Mouse (Mus musculus): ENCODE data around the gene Uncx. TPM values are rescaled to one million over a fixed set of nuclear protein-coding genes. Genes with fewer than 3 reads are reported as not detected.

Uncx gene
- polyA plus RNA-seq, 1 experiment from 2014 or later = 4.7 TPM

DNA sequence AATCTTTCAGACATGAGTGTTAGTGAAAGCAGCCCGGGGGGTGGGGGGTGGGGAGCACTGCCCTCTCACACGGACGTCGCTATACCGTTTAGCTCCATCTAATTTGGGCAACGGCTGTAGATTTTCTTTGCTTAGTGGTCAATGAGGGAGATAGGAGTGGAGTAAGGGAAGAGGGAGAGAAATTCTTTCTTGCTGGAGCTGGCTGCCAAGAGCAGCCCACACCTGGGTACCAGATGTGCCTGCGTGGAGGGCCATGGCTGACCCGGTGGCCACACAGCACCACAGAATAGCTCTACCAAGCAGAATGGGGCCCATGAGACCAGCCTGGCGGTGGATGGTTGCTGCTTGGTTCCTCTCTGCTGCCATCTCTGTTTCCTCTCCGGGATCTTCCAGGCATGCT is 21.3 kb upstream of the Uncx start:
- H3K27ac ChIP-seq (replicated peaks) = peak overlapping the region; percentile 55; the same call in 1 of the 2 replicates
- peak; percentile 68 for DNase-seq (ENCODE audit: low spot score)

DNA sequence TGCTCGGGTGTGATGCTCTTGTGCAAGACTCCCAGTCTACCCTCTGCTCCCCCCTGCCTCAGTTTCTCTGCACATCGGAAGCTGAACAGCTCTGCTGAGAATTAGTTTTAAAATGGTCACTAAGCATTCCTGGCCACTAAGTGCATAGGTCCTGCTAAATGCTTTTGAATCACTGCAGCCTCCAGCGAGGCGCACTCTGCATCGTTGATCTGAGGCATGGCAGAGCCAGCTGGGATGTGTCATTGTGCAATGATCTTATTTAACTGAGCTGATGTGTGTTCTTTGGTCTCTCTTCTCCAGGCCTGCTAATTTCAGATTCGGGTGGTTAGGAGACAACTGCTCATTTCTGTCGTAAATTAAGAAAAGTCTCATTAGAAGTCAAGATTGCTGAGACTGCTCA is 14.4 kb upstream of the Uncx start:
- no peak overlapping the region for H3K4me3 ChIP-seq
- WGBS = 74% methylated on average over 7 of the region's 7 CpGs
- DNase-seq (ENCODE audit: low spot score) = no peak
- H3K36me3 ChIP-seq (replicated peaks) = no peaks in the 10 kb centered on the region
- no peaks in the 10 kb centered on the region for H3K4me1 ChIP-seq
- no peak overlapping the region for H3K27ac ChIP-seq (replicated peaks)
- H3K27me3 ChIP-seq (replicated peaks; ENCODE audit: low read depth, poor library complexity, severe bottlenecking) = peaks cover 81% of the 10 kb centered on the region
- H3K9me3 ChIP-seq = no peaks in the 10 kb centered on the region

More for the DNA sequence above, 21.3 kb upstream of the Uncx start:
- Histone ChIP-seq H3K9me3 (no peaks in the 10 kb centered on the region), H3K4me1 (peaks cover 12% of the 10 kb centered on the region; the same call in 1 of the 2 replicates), H3K4me3 (no peak overlapping the region), H3K36me3 (replicated peaks) (no peaks in the 10 kb centered on the region), H3K27me3 (replicated peaks; ENCODE audit: low read depth, poor library complexity, severe bottlenecking) (peaks cover 33% of the 10 kb centered on the region)
- WGBS = 61% methylated on average over 10 of the region's 10 CpGs

DNA sequence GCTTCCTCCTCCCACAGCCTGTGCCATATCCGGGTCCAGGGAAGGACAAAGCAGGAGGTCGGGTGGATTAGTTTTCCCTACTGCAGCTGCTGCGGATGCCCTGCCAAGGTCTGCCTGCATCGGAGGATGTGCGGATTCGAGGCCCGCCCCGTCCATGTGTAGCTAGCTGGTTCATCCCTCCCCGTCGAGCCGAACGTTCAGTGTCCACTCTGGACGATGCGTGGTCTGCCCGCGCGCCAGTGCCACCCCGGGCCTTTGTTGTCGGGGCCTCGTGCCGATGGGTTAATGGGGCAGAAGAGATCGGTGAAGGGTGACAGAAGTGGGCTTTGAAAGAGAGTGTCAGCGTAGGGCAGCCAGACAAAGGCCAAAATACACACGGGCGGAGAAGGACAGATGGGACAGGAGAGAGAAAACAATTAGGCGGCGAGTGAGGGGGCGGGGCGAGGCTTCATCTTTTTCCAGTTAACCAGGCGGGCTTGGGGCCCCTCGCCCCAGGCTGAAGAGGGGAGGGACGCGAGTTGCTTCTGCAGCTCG is 7.8 kb upstream of the Uncx start:
- Histone ChIP-seq H3K9me3 (no peaks in the 10 kb centered on the region), H3K36me3 (replicated peaks) (no peaks in the 10 kb centered on the region), H3K27ac (replicated peaks) (peak overlapping the region; percentile 49), H3K27me3 (replicated peaks; ENCODE audit: low read depth, poor library complexity, severe bottlenecking) (peaks cover 96% of the 10 kb centered on the region), H3K4me1 (peaks cover 39% of the 10 kb centered on the region), H3K4me3 (peak overlapping the region; percentile 35)
- peak; percentile 71 for DNase-seq (ENCODE audit: low spot score)
- under 1% methylated on average over 34 of the region's 34 CpGs for WGBS

GRCm38 (mm10) chr5:139536211-139536910 is 6.9 kb upstream of the Uncx start:
- Histone ChIP-seq H3K27ac (replicated peaks) (no peak overlapping the region), H3K9me3 (no peaks in the 10 kb centered on the region), H3K27me3 (replicated peaks; ENCODE audit: low read depth, poor library complexity, severe bottlenecking) (peaks cover 99% of the 10 kb centered on the region), H3K4me1 (peaks cover 48% of the 10 kb centered on the region), H3K4me3 (no peak overlapping the region), H3K36me3 (replicated peaks) (no peaks in the 10 kb centered on the region)
- under 1% methylated on average over 26 of the region's 26 CpGs for WGBS
- DNase-seq (ENCODE audit: low spot score) = peak; percentile 89

DNA sequence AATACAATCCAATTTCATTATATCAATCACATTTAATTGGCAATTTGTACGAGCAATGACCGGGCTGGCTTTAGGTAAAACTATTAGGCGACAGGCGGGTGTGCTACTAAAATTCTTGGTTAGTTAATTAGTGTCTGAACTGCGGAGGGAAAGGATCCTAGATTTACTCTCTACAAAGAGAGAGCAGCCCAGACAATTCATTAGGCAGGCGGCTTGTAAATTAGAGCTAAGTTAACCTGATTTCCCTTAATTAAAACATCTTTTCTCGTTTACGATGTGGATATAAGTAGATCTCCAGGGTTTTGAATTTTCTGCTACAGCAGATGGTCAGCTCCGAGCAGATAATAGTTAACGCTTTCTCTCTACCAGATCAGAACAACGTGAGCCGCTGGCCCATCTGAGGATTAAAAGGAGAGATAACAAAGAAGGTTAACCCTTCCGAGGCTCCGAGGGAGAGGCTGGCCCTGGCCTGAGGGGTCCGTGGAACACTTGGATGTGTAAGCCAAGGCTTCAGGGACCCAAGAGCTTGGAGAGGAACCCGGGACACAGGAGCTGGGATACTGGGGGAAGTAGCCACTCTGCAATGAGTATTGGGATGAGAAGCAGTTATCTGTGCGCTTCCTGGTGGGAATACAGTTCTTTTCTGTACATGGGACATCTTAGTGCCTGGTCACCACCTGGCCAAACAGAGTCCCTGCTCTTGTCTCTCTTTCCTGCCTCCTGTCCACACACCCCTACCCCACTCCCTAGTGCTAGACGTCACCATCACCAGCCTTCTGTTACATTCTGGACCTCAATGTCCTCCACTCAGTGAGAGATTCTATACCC is 6.2 kb upstream of the Uncx start:
- DNase-seq (ENCODE audit: low spot score) = peak; percentile 44
- H3K27ac ChIP-seq (replicated peaks) = no peak overlapping the region
- 3% methylated on average over 18 of the region's 18 CpGs for WGBS
- H3K36me3 ChIP-seq (replicated peaks) = no peaks in the 10 kb centered on the region
- peaks cover 99% of the 10 kb centered on the region for H3K27me3 ChIP-seq (replicated peaks; ENCODE audit: low read depth, poor library complexity, severe bottlenecking)
- no peaks in the 10 kb centered on the region for H3K9me3 ChIP-seq
- peaks cover 52% of the 10 kb centered on the region for H3K4me1 ChIP-seq
- no peak overlapping the region for H3K4me3 ChIP-seq

DNA sequence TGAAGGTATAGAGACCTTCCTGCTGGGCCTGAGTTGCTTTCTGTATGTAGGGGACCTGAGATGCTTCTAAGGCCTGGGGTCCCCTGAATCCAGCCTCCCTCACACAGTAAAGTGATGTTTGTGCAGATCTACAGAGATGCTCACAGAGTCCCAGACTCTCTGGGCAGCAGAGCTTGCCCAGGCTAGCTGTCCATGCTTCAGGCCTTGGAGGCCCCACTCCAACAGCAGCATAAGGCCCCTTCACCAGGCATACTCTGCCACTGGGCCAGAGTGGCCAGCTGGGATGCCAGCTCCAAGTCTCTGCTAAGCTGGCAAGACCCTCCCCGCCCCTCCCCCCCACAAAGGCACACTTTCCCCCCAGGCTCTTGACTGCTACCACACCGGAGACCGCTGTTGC is 5.6 kb upstream of the Uncx start:
- peaks cover 99% of the 10 kb centered on the region for H3K27me3 ChIP-seq (replicated peaks; ENCODE audit: low read depth, poor library complexity, severe bottlenecking)
- 3% methylated on average over 3 of the region's 3 CpGs for WGBS
- H3K36me3 ChIP-seq (replicated peaks) = no peaks in the 10 kb centered on the region
- DNase-seq (ENCODE audit: low spot score) = peak; percentile 23
- peaks cover 53% of the 10 kb centered on the region for H3K4me1 ChIP-seq
- no peaks in the 10 kb centered on the region for H3K9me3 ChIP-seq
- H3K4me3 ChIP-seq = no peak overlapping the region
- no peak overlapping the region for H3K27ac ChIP-seq (replicated peaks)

DNA sequence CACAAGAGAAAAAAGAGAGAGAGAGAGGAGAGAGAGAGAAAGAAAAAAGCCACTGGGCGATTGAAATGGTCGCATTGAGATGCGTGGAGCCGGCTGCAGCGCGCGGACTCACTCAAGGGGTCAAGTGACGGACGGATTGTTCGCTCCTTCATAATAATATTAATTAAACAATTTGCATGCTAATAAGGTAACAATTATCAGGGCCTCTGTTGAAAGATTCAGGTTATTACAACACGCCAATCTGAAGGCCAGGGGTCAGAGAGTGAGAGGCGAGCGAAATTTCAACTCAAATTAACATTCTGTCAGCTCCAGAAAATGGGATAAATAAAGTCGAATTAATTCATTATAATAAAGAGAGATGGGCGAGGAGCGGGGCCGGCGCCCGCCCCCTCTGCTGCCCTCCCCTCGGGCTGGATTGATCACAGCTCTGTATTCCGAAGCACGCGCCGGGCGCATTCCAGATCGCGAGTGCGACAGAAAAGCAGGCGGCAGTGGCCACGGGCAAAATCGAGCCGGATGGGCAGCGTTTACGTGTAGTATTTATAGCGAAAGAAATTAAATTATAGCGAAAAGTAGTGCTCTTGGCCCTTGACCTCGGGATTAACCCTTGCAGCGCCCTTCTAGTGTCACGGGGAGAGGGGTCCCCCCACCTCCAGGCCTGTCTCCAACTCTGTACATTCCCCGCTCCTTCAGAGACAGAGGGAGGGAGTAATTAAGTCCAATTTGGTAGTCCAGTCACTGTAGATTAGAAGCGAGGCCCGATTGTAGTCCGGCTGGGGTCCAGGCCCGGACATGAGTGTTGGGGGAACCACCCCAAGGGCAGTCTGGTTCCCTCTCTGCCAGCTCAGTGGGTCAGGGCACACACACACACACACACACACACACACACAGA is 1.9 kb upstream of the Uncx start:
- peaks cover 66% of the 10 kb centered on the region for H3K4me1 ChIP-seq
- H3K27ac ChIP-seq (replicated peaks) = no peak overlapping the region
- WGBS = under 1% methylated on average over 44 of the region's 44 CpGs

DNA sequence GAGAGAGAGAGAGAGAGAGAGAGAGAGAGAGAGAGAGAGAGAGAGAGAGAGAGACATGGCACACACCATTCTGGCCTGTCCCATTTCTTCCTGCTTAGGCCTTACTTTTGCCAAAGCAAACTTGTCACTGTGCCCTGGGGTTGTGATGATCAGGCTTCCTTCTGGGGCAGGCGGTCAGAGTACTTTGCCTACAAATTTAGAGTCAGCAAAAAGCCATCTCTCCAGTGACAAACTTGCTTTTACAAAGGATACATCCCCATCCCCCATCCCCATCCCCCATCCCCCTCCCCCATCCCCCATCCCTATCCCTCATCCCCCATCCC is 1.3 kb upstream of the Uncx start:
- Histone ChIP-seq H3K36me3 (replicated peaks) (no peaks in the 10 kb centered on the region), H3K4me1 (peaks cover 69% of the 10 kb centered on the region), H3K4me3 (no peak overlapping the region), H3K27me3 (replicated peaks; ENCODE audit: low read depth, poor library complexity, severe bottlenecking) (peaks cover 100% of the 10 kb centered on the region), H3K9me3 (no peaks in the 10 kb centered on the region), H3K27ac (replicated peaks) (no peak overlapping the region)
- 0% methylated on average over 1 of the region's 1 CpGs for WGBS
- DNase-seq (ENCODE audit: low spot score) = no peak

More for the DNA sequence above, 1.9 kb upstream of the Uncx start:
- H3K27me3 ChIP-seq (replicated peaks; ENCODE audit: low read depth, poor library complexity, severe bottlenecking) = peaks cover 100% of the 10 kb centered on the region
- H3K4me3 ChIP-seq = peak overlapping the region; percentile 36
- no peaks in the 10 kb centered on the region for H3K36me3 ChIP-seq (replicated peaks)
- DNase-seq (ENCODE audit: low spot score) = peak; percentile 65
- no peaks in the 10 kb centered on the region for H3K9me3 ChIP-seq

GRCm38 (mm10) chr5:139542556-139542955 is 738 bp upstream of the Uncx start:
- WGBS = under 1% methylated on average over 5 of the region's 5 CpGs
- Histone ChIP-seq H3K4me1 (peaks cover 69% of the 10 kb centered on the region), H3K9me3 (no peaks in the 10 kb centered on the region), H3K36me3 (replicated peaks) (no peaks in the 10 kb centered on the region), H3K27ac (replicated peaks) (no peak overlapping the region), H3K4me3 (no peak overlapping the region), H3K27me3 (replicated peaks; ENCODE audit: low read depth, poor library complexity, severe bottlenecking) (peaks cover 100% of the 10 kb centered on the region)
- DNase-seq (ENCODE audit: low spot score) = no peak

- WGBS = under 1% methylated on average over 71 of the region's 71 CpGs
- H3K27me3 ChIP-seq (replicated peaks; ENCODE audit: low read depth, poor library complexity, severe bottlenecking) = peaks cover 100% of the 10 kb centered on the region
- peak overlapping the region; percentile 41 for H3K4me3 ChIP-seq
- H3K4me1 ChIP-seq = peaks cover 60% of the 10 kb centered on the region
- peak overlapping the region; percentile 3; the same call in 1 of the 2 replicates for H3K27ac ChIP-seq (replicated peaks)
- DNase-seq (ENCODE audit: low spot score) = peak; percentile 72
- H3K9me3 ChIP-seq = no peaks in the 10 kb centered on the region
- H3K36me3 ChIP-seq (replicated peaks) = no peaks in the 10 kb centered on the region
These were observed 466 bp downstream of the Uncx start for GRCm38 (mm10) chr5:139543650-139544270.

- peaks cover 100% of the 10 kb centered on the region for H3K27me3 ChIP-seq (replicated peaks; ENCODE audit: low read depth, poor library complexity, severe bottlenecking)
- H3K9me3 ChIP-seq = no peaks in the 10 kb centered on the region
- DNase-seq (ENCODE audit: low spot score) = peak; percentile 60
- WGBS = under 1% methylated on average over 54 of the region's 54 CpGs
- H3K4me3 ChIP-seq = peak overlapping the region; percentile 41
- H3K27ac ChIP-seq (replicated peaks) = peak overlapping the region; percentile 3
- H3K4me1 ChIP-seq = peaks cover 59% of the 10 kb centered on the region
- H3K36me3 ChIP-seq (replicated peaks) = no peaks in the 10 kb centered on the region
These were observed 1.2 kb downstream of the Uncx start for GRCm38 (mm10) chr5:139544271-139545135.

All from embryonic facial prominence, embryonic 10.5 days (tissue).